Mouse (Mus musculus) thymus, postnatal 10 days (tissue): ENCODE results near the gene Gpr107.

Experiments used
- DNase-seq, 2 experiments: peaks; one replicate each; pipeline ENCODE4 v3.0.0; 2021; ENCODE audit warnings: low spot score in 2 of 2

Gene Gpr107

GRCm38 (mm10) chr2:31200051-31200450 is 47.9 kb downstream of the Gpr107 start:
- no peak for DNase-seq

DNA sequence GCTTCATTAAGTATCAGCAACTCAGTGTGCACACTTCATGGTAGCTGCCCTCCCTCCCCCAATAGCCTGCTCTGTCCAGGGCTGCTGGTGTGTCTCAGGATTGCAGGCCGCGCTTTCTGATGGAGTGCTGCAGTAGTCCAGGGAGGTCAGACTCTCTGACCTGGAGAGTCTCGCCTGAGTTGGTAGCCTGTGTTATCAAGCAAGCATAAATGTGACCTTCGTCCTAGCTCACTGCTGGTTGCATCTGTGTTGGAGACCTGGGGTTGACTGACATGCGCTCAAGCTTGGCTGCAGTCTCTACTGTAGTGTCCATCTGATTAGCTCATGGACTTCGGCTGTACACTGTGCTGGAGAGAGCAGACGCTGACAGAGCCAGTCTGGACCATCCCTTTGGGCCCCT is 49.7 kb downstream of the Gpr107 start:
- DNase-seq, result no peak

- no peak for DNase-seq
Measured at GRCm38 (mm10) chr2:31202357-31202756, 50.2 kb downstream of the Gpr107 start.

DNA sequence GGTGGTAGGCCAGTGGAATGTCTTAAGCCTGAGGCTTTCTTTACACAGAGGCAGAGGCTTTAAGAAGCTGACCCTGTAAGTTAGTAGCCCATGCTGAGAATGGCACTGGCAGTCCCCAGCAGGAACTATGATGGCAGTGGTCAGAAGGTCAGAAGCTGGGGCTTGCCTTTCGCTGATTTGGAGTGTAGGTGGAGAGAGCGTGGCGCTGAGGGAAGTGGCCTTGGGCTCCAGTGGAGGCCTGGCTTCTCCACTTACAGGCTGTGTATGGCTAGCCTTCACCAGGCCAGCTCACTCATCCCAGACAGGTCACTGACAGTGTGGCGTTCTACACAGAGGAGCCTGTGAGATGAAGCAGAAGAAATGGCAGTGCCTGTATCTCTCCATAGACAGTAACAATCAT is 50.8 kb downstream of the Gpr107 start:
- no peak for DNase-seq

GRCm38 (mm10) chr2:31204677-31205076 is 52.6 kb downstream of the Gpr107 start:
- no peak for DNase-seq

- no peak for DNase-seq
Measured at GRCm38 (mm10) chr2:31206211-31206610, 54.1 kb downstream of the Gpr107 start.

- no peak for DNase-seq
Measured at GRCm38 (mm10) chr2:31206882-31207281, 54.8 kb downstream of the Gpr107 start.

GRCm38 (mm10) chr2:31208544-31209142 is 56.5 kb downstream of the Gpr107 start:
- DNase-seq, result no peak

GRCm38 (mm10) chr2:31209525-31209924 is 57.4 kb downstream of the Gpr107 start:
- DNase-seq, result no peak

DNA sequence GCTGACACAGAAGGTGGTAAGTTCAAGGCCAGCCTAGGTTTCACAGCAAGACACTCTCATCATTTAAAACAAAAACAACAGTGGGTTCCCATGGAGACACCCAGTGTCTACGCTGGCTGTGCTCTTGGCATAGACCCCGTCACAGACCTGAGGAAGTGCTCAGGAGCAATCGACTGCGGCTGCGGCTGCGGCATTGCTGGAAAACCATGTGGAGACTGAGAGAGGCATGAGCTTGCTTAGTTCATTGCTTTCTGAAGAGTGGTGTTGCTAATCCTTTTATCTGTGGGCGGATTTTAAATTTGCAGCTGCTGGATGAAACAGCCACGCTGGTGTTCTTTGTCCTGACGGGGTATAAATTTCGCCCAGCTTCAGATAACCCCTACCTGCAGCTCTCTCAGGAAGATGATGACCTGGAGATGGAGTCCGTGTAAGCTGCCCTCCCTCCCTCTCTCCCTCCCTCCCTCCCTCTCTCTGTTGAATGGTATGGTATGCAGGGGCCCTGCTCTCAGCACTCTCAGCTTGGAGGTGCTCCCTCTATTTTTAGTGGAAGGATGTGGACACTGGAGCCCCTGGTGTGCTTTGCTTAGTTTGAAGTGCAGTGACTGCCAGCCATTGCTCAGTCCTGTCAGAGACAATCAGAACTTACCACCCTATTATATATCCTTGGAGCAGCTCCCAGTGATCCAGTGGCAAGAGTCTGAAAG is 58.2 kb downstream of the Gpr107 start:
- no peak for DNase-seq

- DNase-seq, result no peak
Measured at GRCm38 (mm10) chr2:31211204-31211603, 59.1 kb downstream of the Gpr107 start.

- no peak for DNase-seq
Measured at GRCm38 (mm10) chr2:31214211-31214796, 62.2 kb downstream of the Gpr107 start.

DNA sequence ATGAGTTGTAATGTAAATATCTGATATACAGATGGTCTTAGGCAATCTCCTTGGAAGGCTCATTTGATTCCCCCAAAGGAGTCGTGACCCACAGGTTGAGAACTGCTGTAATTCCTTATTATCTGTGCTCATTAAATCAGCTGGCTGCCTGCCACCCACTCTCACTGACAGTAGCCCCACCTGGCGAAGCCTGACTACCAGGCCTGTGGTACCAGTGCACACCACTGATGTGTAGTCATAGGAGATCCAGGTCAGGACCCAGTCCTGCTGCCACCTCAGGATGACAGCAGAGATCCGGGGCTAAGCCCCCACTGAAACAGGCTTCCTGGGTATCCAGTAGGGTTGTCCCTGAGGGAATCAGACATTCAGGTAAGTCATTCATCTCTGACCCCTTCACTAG is 66.5 kb downstream of the Gpr107 start:
- DNase-seq, result no peak

DNA sequence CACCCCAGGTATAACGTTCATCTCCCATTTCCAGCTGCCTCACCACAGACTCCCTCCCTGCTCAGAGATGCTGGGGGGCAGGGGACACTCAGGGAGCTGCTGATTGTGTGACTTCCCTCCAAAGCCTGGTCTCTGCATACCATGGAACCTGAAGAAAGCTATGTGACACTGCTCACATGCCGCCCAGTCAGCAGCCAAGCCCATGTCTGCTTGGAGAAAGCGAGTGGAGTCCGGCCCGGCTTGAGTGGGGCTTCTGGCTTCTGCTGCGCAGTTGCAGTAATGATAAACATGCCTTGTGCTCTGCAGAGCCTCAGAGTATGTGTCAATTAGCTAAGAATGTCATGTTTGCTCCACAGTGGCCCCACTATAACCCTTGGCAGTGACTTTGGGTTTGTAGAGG is 67.4 kb downstream of the Gpr107 start:
- no peak for DNase-seq

GRCm38 (mm10) chr2:31220844-31221243 is 68.7 kb downstream of the Gpr107 start:
- DNase-seq, result no peak

GRCm38 (mm10) chr2:31221582-31221981 is 69.5 kb downstream of the Gpr107 start:
- no peak for DNase-seq

DNA sequence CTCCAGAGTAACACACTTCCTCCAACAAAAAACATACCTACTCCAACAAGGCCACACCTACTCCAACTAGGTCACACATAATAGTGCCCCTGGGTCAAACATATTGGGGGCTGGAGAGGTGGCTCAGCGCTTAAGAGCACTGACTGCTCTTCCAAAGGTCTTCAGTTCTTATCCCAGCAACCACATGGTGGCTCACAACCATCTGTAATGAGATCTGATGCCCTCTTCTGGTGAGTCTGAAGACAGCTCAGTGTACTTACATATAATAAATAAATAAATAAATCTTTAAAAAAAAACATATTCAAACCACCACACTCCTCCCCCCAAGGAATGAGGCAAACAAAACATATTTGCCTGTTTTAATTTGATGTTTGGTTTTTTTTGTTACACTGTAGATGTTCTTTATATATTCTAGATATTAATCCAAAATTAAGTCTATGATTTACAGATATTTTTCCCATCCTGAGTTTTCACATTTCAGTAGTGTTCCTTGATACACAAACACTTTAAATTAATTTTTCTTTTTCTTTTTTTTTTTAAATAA is 76.7 kb downstream of the Gpr107 start:
- no peak for DNase-seq

- DNase-seq, result no peak
Measured at GRCm38 (mm10) chr2:31239203-31239696, 87.1 kb downstream of the Gpr107 start.

DNA sequence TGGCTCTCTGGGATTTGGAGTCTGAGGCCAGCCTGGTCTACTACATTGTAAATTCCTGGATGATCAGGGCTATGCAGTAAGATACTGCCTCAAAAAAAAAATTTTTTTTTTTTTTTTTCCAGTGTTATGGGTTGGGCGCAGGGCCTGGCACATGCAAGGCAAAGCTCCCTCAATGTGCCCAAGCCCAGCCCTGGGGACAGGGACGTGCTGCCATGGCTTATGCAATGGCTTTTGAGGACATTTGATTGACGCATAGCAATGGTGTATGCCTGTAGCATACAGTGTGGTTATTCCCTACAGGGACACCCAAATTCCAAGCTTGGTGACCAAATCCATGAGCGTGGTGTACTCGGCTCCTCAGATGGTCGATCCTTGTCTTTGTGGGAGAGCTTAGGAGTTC is 87.7 kb downstream of the Gpr107 start:
- DNase-seq, result no peak

DNA sequence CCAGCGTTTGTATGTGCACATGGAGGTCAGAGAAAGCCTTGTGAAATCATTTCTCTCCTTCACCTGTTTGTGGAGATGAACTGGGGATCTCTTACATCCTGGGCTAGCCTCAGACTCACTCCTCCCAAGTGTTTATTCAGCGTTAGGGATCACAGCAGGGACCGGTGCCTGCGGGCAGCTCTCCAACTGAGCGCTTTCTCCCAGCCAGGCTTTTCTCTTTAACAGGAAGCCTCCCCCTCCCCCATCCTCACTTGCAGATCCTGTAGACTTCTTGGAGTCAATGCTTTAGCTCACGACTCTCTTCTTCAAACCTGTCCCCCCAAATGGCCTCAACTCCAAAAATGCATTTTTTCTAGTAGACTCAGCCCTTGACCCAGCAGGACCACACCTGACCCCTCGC is 89.5 kb downstream of the Gpr107 start:
- no peak for DNase-seq

DNA sequence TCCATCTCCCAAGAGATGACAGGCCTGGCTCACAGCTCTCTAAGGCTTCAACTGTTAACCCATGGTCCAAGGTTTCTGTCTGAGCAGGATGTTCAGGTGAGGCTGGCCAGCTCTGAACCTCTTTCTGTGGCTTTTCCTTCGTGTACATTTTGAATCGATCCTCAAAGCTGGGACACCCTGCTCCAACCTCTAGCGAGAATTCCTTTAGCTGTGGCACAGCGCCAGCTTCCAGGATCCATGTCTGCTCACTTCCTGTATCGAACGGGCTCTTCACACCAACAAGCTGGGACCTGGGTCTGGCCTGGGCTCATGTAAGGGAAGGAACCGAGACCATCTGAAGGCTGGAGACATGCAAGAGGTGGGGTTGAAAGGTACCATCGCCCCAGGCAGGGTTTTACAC is 92.1 kb downstream of the Gpr107 start:
- DNase-seq, result no peak

DNA sequence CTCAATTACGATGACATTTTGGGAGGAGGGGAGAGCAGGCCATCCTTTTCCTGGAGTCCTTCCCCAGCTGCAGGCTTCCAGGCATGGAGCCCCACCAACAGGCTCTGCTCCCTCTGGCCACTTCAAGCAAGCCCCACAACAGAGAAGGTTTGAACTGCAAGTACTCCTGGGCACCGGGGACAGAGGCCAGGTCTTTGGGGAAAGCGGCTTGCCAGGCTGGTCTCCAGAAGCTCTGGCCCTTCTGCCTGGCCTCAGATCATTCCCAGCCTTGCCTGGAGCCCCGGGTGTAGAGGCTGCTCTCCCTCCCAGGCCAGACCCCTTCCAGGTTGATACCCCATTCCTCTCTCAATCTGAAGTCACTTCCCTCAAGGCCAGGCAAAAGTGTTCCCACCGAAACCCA is 92.9 kb downstream of the Gpr107 start:
- no peak for DNase-seq
